Comparison of ENCODE assay signal across 13 mouse cellular contexts in genomic region chr4:140419720-140420412, GRCm38 (mm10).
DNase-seq lines count a peak whose midpoint lies in the region; ATAC-seq and TF ChIP-seq lines count a peak whose summit lies in the region.
"Had no signal": no experiment of that assay in that cellular context is flagged by ENCODE, and none has a peak within 500 bp of the region (broad histone marks: within the 10 kb centered on the region; RNA-seq: fewer than 3 reads in every experiment).

No protein-coding gene starts in this region.

- H3K27me3 ChIP-seq in cerebellum, adult 2 months (ENCODE audit: control insufficient read depth, insufficient read depth, low read length) = no peaks in the 10 kb centered on the region
- H3K27me3 ChIP-seq in kidney, embryonic 15.5 days = 0 out of 2 replicates have a peak, but pooled peaks cover 2% of the 10 kb centered on the region
- no peaks in the 10 kb centered on the region for H3K27me3 ChIP-seq in kidney, adult 2 months (replicated peaks; ENCODE audit: control insufficient read depth, insufficient read depth, low read length)
- H3K27me3 ChIP-seq in lung, postnatal 0 days (replicated peaks; ENCODE audit: insufficient read depth, low read length) = no peaks in the 10 kb centered on the region
- H3K27me3 ChIP-seq: forebrain, embryonic 15.5 days had no signal

- H3K4me3 ChIP-seq in cerebellum, adult 2 months (replicated peaks; ENCODE audit: insufficient read depth, low read depth, low read length) = no peak overlapping the region
- H3K4me3 ChIP-seq in kidney, embryonic 15.5 days (replicated peaks) = no peak overlapping the region
- no peak overlapping the region for H3K4me3 ChIP-seq in kidney, adult 2 months (ENCODE audit: insufficient read depth, low read depth, low read length)
- no peak overlapping the region for H3K4me3 ChIP-seq in lung, postnatal 0 days (ENCODE audit: low read depth, low read length)
- H3K4me3 ChIP-seq: forebrain, embryonic 15.5 days; left cerebral cortex, adult 2 months had no signal

- TF ChIP-seq EP300 in lung, postnatal 0 days (IDR thresholded peaks at IDR 0.05) = no peak

- intact Hi-C loops in gastrocnemius, postnatal 36 days (cut with DNase I) = no loop called here

- H3K9ac ChIP-seq in kidney, embryonic 15.5 days = no peak overlapping the region
- no peak overlapping the region for H3K9ac ChIP-seq in lung, postnatal 0 days (replicated peaks; ENCODE audit: low read depth)
- H3K9ac ChIP-seq: forebrain, embryonic 15.5 days had no signal

- TF ChIP-seq POLR2A in cerebellum, adult 2 months (IDR thresholded peaks at IDR 0.05; ENCODE audit: borderline replicate concordance, insufficient read depth, low read length) = no peak
- no peak for TF ChIP-seq POLR2A in kidney, adult 2 months (IDR thresholded peaks at IDR 0.05; ENCODE audit: low read depth, low read length)

- ATAC-seq in cerebellum, adult (ENCODE audit: insufficient number of reproducible peaks, low FRiP score, low TSS enrichment) = no peak
- peak; percentile 62 for ATAC-seq in kidney, embryonic 15.5 days (replicated peaks; ENCODE audit: low FRiP score)
- ATAC-seq in lung, postnatal 0 days = peak; percentile 86
- ATAC-seq: forebrain, embryonic 15.5 days; inflammation-experienced regulatory T-cells, adult 6 months had no signal

- peaks cover 23% of the 10 kb centered on the region for H3K4me1 ChIP-seq in cerebellum, adult 2 months (ENCODE audit: control insufficient read depth, insufficient read depth, low read length)
- peaks cover 15% of the 10 kb centered on the region for H3K4me1 ChIP-seq in kidney, embryonic 15.5 days
- no peaks in the 10 kb centered on the region for H3K4me1 ChIP-seq in kidney, adult 2 months (ENCODE audit: control insufficient read depth, insufficient read depth, low read length)
- H3K4me1 ChIP-seq in lung, postnatal 0 days (ENCODE audit: insufficient read depth, low read depth, low read length) = no peaks in the 10 kb centered on the region
- H3K4me1 ChIP-seq: forebrain, embryonic 15.5 days had no signal

- no peaks in the 10 kb centered on the region for H3K36me3 ChIP-seq in kidney, embryonic 15.5 days
- no peaks in the 10 kb centered on the region for H3K36me3 ChIP-seq in kidney, adult 2 months (ENCODE audit: control insufficient read depth, insufficient read depth, low read length)
- H3K36me3 ChIP-seq in lung, postnatal 0 days (ENCODE audit: insufficient read depth, low read length) = no peaks in the 10 kb centered on the region
- H3K36me3 ChIP-seq: forebrain, embryonic 15.5 days had no signal

- H3K4me2 ChIP-seq in kidney, embryonic 15.5 days = no peak overlapping the region
- no peak overlapping the region for H3K4me2 ChIP-seq in lung, postnatal 0 days (replicated peaks; ENCODE audit: low read depth, low read length)
- H3K4me2 ChIP-seq: forebrain, embryonic 15.5 days had no signal

- H3K27ac ChIP-seq in cerebellum, adult 2 months (ENCODE audit: insufficient read depth, low read length) = no peak overlapping the region
- H3K27ac ChIP-seq in kidney, embryonic 15.5 days = no peak overlapping the region
- H3K27ac ChIP-seq in kidney, adult 2 months (ENCODE audit: insufficient read depth, low read depth, low read length) = no peak overlapping the region
- H3K27ac ChIP-seq in lung, postnatal 0 days (ENCODE audit: low read length) = no peak overlapping the region
- H3K27ac ChIP-seq: forebrain, embryonic 15.5 days; left cerebral cortex, adult 2 months had no signal

- H3K9me3 ChIP-seq in kidney, embryonic 15.5 days (replicated peaks) = no peaks in the 10 kb centered on the region
- H3K9me3 ChIP-seq in lung, postnatal 0 days (ENCODE audit: low read length) = no peaks in the 10 kb centered on the region
- H3K9me3 ChIP-seq: forebrain, embryonic 15.5 days had no signal

- TF ChIP-seq CTCF in cerebellum, adult 2 months (IDR thresholded peaks at IDR 0.05; ENCODE audit: borderline replicate concordance, insufficient read depth, low read depth, low read length) = no peak
- TF ChIP-seq CTCF in kidney, adult 2 months (conservative IDR thresholded peaks at IDR 0.05; ENCODE audit: insufficient read depth, insufficient read length, low read depth, low read length) = no peak
- no peak for TF ChIP-seq CTCF in lung, postnatal 0 days (IDR thresholded peaks at IDR 0.05)

- peak; percentile 17 to 38 for DNase-seq in cerebellum, adult 2 months
- no peak for DNase-seq in kidney, adult 2 months
- peak; percentile 58 for DNase-seq in lung, postnatal 0 days (ENCODE audit: low spot score)
- no peak for DNase-seq in lung, postnatal 10 days
- DNase-seq in gastrocnemius, postnatal 36 days = no peak
- no peak for DNase-seq in frontal cortex, postnatal 25 days (ENCODE audit: low spot score in 2 of 2)
- DNase-seq: cerebellum, adult 11-12 months; thymus, postnatal 14 days had no signal

- WGBS in cerebellum, adult 2 months = 65% methylated on average over 15 of the region's 15 CpGs
- WGBS in kidney, embryonic 15.5 days = 24% methylated on average over 15 of the region's 15 CpGs
- 22% methylated on average over 15 of the region's 15 CpGs for WGBS in kidney, adult 2 months
- WGBS in lung, postnatal 0 days = 27% methylated on average over 15 of the region's 15 CpGs

Comparison
In these comparisons a context has a peak if more than half of its experiments do, and no peak if none do; other contexts are left out.
1. DNase-seq: peak in cerebellum, adult 2 months (2 of 2) and lung, postnatal 0 days (single experiment); none in kidney, adult 2 months (single experiment), lung, postnatal 10 days (single experiment), gastrocnemius, postnatal 36 days (0 of 2) and frontal cortex, postnatal 25 days (0 of 2).